Mouse (Mus musculus) C2C12 (cell line): ENCODE data around the gene Cox8b.

ENCODE experiments used
- CTCF ChIP-seq: IDR thresholded peaks from one replicate; pipeline ENCODE4 v1.5.1; 2011; ENCODE audit not compliant: control insufficient read depth, insufficient read depth, insufficient read length
- MYOD1 ChIP-seq: IDR thresholded peaks from one replicate; pipeline ENCODE4 v1.6.1; 2011; ENCODE audit warnings: low read depth; ENCODE audit not compliant: control insufficient read depth, insufficient read length

- TF ChIP-seq CTCF (no peak), MYOD1 (no peak)
These were observed 46.1 kb upstream of the Cox8b start for GRCm38 (mm10) chr7:140946311-140946710.
